Mouse (Mus musculus): ENCODE data around the gene Prdm8. TPM values are rescaled to one million over a fixed set of nuclear protein-coding genes. Genes with fewer than 3 reads are reported as not detected.

Prdm8 gene
- 11.1 and 15.5 TPM in 2 replicates for polyA plus RNA-seq (2012; rRNA removed)

- Histone ChIP-seq H3K4me3 (replicated peaks; ENCODE audit: insufficient read depth, low read depth, low read length) (peak within 1 kb of the TSS; percentile 56), H3K27me3 (ENCODE audit: control insufficient read depth, insufficient read depth, low read length) (peaks cover 8% of the 10 kb centered on the region; the same call in 1 of the 2 replicates), H3K27ac (ENCODE audit: insufficient read depth, low read length) (no peak within 1 kb of the TSS), H3K4me1 (ENCODE audit: control insufficient read depth, insufficient read depth, low read length) (0 out of 2 replicates have a peak, but pooled peaks cover 3% of the 10 kb centered on the region)
- under 1% methylated on average over 51 of the region's 51 CpGs for WGBS
- peak; percentile 83 to 84 for DNase-seq
- TF ChIP-seq CTCF (IDR thresholded peaks at IDR 0.05; ENCODE audit: borderline replicate concordance, insufficient read depth, low read depth, low read length) (peak; percentile 70), POLR2A (IDR thresholded peaks at IDR 0.05; ENCODE audit: borderline replicate concordance, insufficient read depth, low read length) (no peak)
Measured at GRCm38 (mm10) chr5:98167180-98167824, at the start of gene Prdm8. Gene Prdm8, plus strand, starts transcription at chr5:98167198.

- 93% methylated on average over 3 of the region's 3 CpGs for WGBS
- TF ChIP-seq CTCF (IDR thresholded peaks at IDR 0.05; ENCODE audit: borderline replicate concordance, insufficient read depth, low read depth, low read length) (no peak), POLR2A (IDR thresholded peaks at IDR 0.05; ENCODE audit: borderline replicate concordance, insufficient read depth, low read length) (no peak)
- Histone ChIP-seq H3K4me3 (replicated peaks; ENCODE audit: insufficient read depth, low read depth, low read length) (no peak overlapping the region), H3K27me3 (ENCODE audit: control insufficient read depth, insufficient read depth, low read length) (no peaks in the 10 kb centered on the region), H3K4me1 (ENCODE audit: control insufficient read depth, insufficient read depth, low read length) (no peaks in the 10 kb centered on the region), H3K27ac (ENCODE audit: insufficient read depth, low read length) (no peak overlapping the region)
- DNase-seq: no peak
Measured at GRCm38 (mm10) chr5:98127074-98127473, 39.9 kb upstream of the Prdm8 start.

DNA sequence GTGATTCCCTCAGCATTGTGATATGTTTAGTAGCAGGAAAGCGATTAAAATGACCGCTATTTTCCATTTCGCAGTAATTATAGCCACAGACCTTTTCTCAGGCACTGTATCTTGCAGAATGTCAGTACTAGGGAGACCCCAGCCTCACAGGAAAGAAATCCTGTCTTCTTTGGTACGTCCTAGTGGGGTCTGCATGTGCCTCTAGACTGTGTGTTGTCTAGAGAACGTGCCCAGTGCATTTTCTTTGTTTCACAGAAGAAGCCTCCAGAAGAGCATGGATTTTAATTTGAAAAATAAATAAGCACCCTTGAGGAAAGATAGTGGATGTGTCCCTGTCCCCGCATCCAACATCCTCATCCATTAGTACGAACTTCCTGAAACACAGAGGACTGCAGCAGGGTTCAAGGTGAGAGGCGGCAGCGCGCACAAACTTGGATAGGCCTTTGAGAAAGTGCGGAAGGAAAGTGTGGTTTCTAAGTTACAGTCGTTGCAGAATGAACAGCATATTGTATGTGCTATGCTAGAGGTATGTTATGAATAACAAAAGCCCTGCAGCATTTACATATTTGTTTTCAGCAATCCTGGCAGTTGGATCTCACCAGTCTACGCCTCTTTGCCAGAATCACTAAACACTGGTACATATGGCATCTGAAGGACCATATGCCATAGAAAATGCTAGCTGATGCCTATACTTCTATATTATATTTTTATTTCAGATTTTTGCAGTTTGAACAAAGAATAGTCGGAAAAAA is 28.3 kb upstream of the Prdm8 start:
- no peaks in the 10 kb centered on the region for H3K4me1 ChIP-seq (ENCODE audit: control insufficient read depth, insufficient read depth, low read length)
- H3K27me3 ChIP-seq (ENCODE audit: control insufficient read depth, insufficient read depth, low read length): no peaks in the 10 kb centered on the region
- DNase-seq: no peak
- H3K27ac ChIP-seq (ENCODE audit: insufficient read depth, low read length): no peak overlapping the region
- TF ChIP-seq CTCF (IDR thresholded peaks at IDR 0.05; ENCODE audit: borderline replicate concordance, insufficient read depth, low read depth, low read length) (no peak), POLR2A (IDR thresholded peaks at IDR 0.05; ENCODE audit: borderline replicate concordance, insufficient read depth, low read length) (no peak)
- no peak overlapping the region for H3K4me3 ChIP-seq (replicated peaks; ENCODE audit: insufficient read depth, low read depth, low read length)
- 70% methylated on average over 14 of the region's 14 CpGs for WGBS

GRCm38 (mm10) chr5:98139297-98139660 is 27.7 kb upstream of the Prdm8 start:
- 87% methylated on average over 3 of the region's 3 CpGs for WGBS

GRCm38 (mm10) chr5:98146895-98147294 is 20.1 kb upstream of the Prdm8 start:
- no peak overlapping the region for H3K27ac ChIP-seq (ENCODE audit: insufficient read depth, low read length)
- no peak overlapping the region for H3K4me3 ChIP-seq (replicated peaks; ENCODE audit: insufficient read depth, low read depth, low read length)
- no peaks in the 10 kb centered on the region for H3K4me1 ChIP-seq (ENCODE audit: control insufficient read depth, insufficient read depth, low read length)
- no peak for TF ChIP-seq POLR2A (IDR thresholded peaks at IDR 0.05; ENCODE audit: borderline replicate concordance, insufficient read depth, low read length)
- TF ChIP-seq CTCF (IDR thresholded peaks at IDR 0.05; ENCODE audit: borderline replicate concordance, insufficient read depth, low read depth, low read length): no peak
- no peaks in the 10 kb centered on the region; the same call in 1 of the 2 replicates for H3K27me3 ChIP-seq (ENCODE audit: control insufficient read depth, insufficient read depth, low read length)
- 71% methylated on average over 3 of the region's 3 CpGs for WGBS
- DNase-seq: no peak

More at GRCm38 (mm10) chr5:98139297-98139660, 27.7 kb upstream of the Prdm8 start:
- Histone ChIP-seq H3K27ac (ENCODE audit: insufficient read depth, low read length) (no peak overlapping the region), H3K4me1 (ENCODE audit: control insufficient read depth, insufficient read depth, low read length) (no peaks in the 10 kb centered on the region), H3K4me3 (replicated peaks; ENCODE audit: insufficient read depth, low read depth, low read length) (no peak overlapping the region), H3K27me3 (ENCODE audit: control insufficient read depth, insufficient read depth, low read length) (no peaks in the 10 kb centered on the region)
- DNase-seq: no peak
- TF ChIP-seq CTCF (IDR thresholded peaks at IDR 0.05; ENCODE audit: borderline replicate concordance, insufficient read depth, low read depth, low read length) (no peak), POLR2A (IDR thresholded peaks at IDR 0.05; ENCODE audit: borderline replicate concordance, insufficient read depth, low read length) (no peak)

- Histone ChIP-seq H3K4me3 (replicated peaks; ENCODE audit: insufficient read depth, low read depth, low read length) (no peak overlapping the region), H3K27ac (ENCODE audit: insufficient read depth, low read length) (no peak overlapping the region), H3K4me1 (ENCODE audit: control insufficient read depth, insufficient read depth, low read length) (0 out of 2 replicates have a peak, but pooled peaks cover 3% of the 10 kb centered on the region), H3K27me3 (ENCODE audit: control insufficient read depth, insufficient read depth, low read length) (peaks cover 6% of the 10 kb centered on the region; the same call in 1 of the 2 replicates)
- WGBS: 6% methylated on average over 15 of the region's 15 CpGs
- DNase-seq: no peak
- TF ChIP-seq CTCF (IDR thresholded peaks at IDR 0.05; ENCODE audit: borderline replicate concordance, insufficient read depth, low read depth, low read length): no peak
- no peak for TF ChIP-seq POLR2A (IDR thresholded peaks at IDR 0.05; ENCODE audit: borderline replicate concordance, insufficient read depth, low read length)
Measured at GRCm38 (mm10) chr5:98166116-98166515, 882 bp upstream of the Prdm8 start.

- TF ChIP-seq POLR2A (IDR thresholded peaks at IDR 0.05; ENCODE audit: borderline replicate concordance, insufficient read depth, low read length) (no peak), CTCF (IDR thresholded peaks at IDR 0.05; ENCODE audit: borderline replicate concordance, insufficient read depth, low read depth, low read length) (no peak)
- peaks cover 10% of the 10 kb centered on the region; the same call in 1 of the 2 replicates for H3K27me3 ChIP-seq (ENCODE audit: control insufficient read depth, insufficient read depth, low read length)
- peak; percentile 36 to 38 for DNase-seq
- WGBS: 3% methylated on average over 37 of the region's 37 CpGs
- H3K4me1 ChIP-seq (ENCODE audit: control insufficient read depth, insufficient read depth, low read length): peaks cover 6% of the 10 kb centered on the region; the same call in 1 of the 2 replicates
- H3K4me3 ChIP-seq (replicated peaks; ENCODE audit: insufficient read depth, low read depth, low read length): peak overlapping the region; percentile 34
- H3K27ac ChIP-seq (ENCODE audit: insufficient read depth, low read length): no peak overlapping the region
Measured at GRCm38 (mm10) chr5:98168356-98169285, 1.6 kb downstream of the Prdm8 start.

All from cerebellum, adult 2 months (tissue).